ENCODE assay signal across 8 mouse cellular contexts in the genomic region with DNA sequence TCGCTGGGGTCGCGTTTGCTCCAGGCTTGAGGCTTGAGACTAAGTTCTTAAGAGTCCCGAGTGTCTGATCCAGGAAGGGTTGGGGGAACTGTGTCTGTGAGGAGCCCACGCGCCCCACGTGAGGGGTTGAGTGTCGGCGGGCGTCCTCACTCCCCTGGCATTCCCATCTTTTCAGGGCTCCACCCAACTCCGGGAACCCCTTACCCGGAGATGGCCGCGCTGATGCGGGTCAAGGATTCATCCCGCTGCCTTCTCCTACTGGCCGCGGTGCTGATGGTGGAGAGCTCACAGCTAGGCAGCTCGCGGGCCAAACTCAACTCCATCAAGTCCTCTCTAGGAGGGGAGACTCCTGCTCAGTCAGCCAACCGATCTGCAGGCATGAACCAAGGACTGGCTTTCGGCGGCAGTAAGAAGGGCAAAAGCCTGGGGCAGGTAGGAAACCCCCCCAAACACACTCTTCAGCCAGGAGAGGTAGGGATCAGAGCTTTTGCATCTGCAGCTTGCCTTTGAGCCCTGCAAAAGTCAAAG. TPM values are rescaled to one million over a fixed set of nuclear protein-coding genes. Genes with fewer than 3 reads are reported as not detected.
DNase-seq lines count a peak whose midpoint lies in the region; ATAC-seq lines count a peak whose summit lies in the region.

No protein-coding gene starts in this region.

- H3K9me3 ChIP-seq in intestine, embryonic 15.5 days = no peaks in the 10 kb centered on the region
- H3K9me3 ChIP-seq in midbrain, embryonic 15.5 days = no peaks in the 10 kb centered on the region

- peak overlapping the region; percentile 44 for H3K4me3 ChIP-seq in intestine, embryonic 15.5 days (replicated peaks)
- H3K4me3 ChIP-seq in midbrain, embryonic 15.5 days = peak overlapping the region; percentile 42

- no peaks in the 10 kb centered on the region for H3K36me3 ChIP-seq in intestine, embryonic 15.5 days
- no peaks in the 10 kb centered on the region for H3K36me3 ChIP-seq in midbrain, embryonic 15.5 days (replicated peaks)

- WGBS in intestine, embryonic 15.5 days = under 1% methylated on average over 23 of the region's 23 CpGs
- under 1% methylated on average over 23 of the region's 23 CpGs for WGBS in midbrain, embryonic 15.5 days

- H3K9ac ChIP-seq in intestine, embryonic 15.5 days = peak overlapping the region; percentile 17
- H3K9ac ChIP-seq in midbrain, embryonic 15.5 days = peak overlapping the region; percentile 11; the same call in 1 of the 2 replicates

- H3K27ac ChIP-seq in intestine, embryonic 15.5 days = no peak overlapping the region; the same call in 1 of the 2 replicates
- no peak overlapping the region for H3K27ac ChIP-seq in midbrain, embryonic 15.5 days

- peaks cover 19% of the 10 kb centered on the region; the same call in 1 of the 2 replicates for H3K4me1 ChIP-seq in intestine, embryonic 15.5 days (replicated peaks)
- peaks cover 41% of the 10 kb centered on the region for H3K4me1 ChIP-seq in midbrain, embryonic 15.5 days

- peak; percentile 23 to 31 for DNase-seq in cerebellum, postnatal 10 days
- DNase-seq in cerebellum, adult 11 months = no peak
- peak; percentile 14 for DNase-seq in right cerebral cortex, postnatal 4 days
- DNase-seq in right cerebral cortex, postnatal 14 days = no peak
- DNase-seq in left cerebral cortex, adult 11 months (ENCODE audit: low spot score) = no peak
- DNase-seq in spleen, adult 12 weeks (ENCODE audit: low spot score) = no peak

- peak; percentile 43; the same call in 1 of the 2 replicates for ATAC-seq in intestine, embryonic 15.5 days
- ATAC-seq in midbrain, embryonic 15.5 days (replicated peaks) = peak; percentile 12; the same call in 1 of the 2 replicates

- peaks cover 18% of the 10 kb centered on the region for H3K27me3 ChIP-seq in intestine, embryonic 15.5 days (replicated peaks)
- H3K27me3 ChIP-seq in midbrain, embryonic 15.5 days (replicated peaks) = peaks cover 18% of the 10 kb centered on the region

- H3K4me2 ChIP-seq in intestine, embryonic 15.5 days (replicated peaks) = peak overlapping the region; percentile 86
- H3K4me2 ChIP-seq in midbrain, embryonic 15.5 days = peak overlapping the region; percentile 95

RNA-seq across cellular contexts. Expression of a gene that starts 0.8 kb away (rescaled TPM):
- polyA plus RNA-seq in intestine, embryonic 15.5 days (2015; fragmentation: Nextera tagmentation; extraction: Ambion mirVana) = 11.0 and 11.1 TPM in 2 replicates
- polyA plus RNA-seq in midbrain, embryonic 15.5 days (2015; fragmentation: Nextera tagmentation; extraction: Ambion mirVana) = 2.3 and 2.4 TPM in 2 replicates

Comparison
In these comparisons a context has a peak if more than half of its experiments do, and no peak if none do; other contexts are left out.
1. DNase-seq: peak in cerebellum, postnatal 10 days (2 of 2) and right cerebral cortex, postnatal 4 days (single experiment); none in cerebellum, adult 11 months (single experiment), right cerebral cortex, postnatal 14 days (single experiment), left cerebral cortex, adult 11 months (single experiment) and spleen, adult 12 weeks (single experiment).